Mouse (Mus musculus) spleen, adult 12 weeks (tissue): ENCODE measurements at regions not wholly inside any gene's neighbourhood (a gene's known extent, or its start where the extent isn't known, plus 50 kb on each side); places are given as distances from the start of the nearest gene placed in this dataset.
"Not testable (repeated sequence)": the region's sequence is repeated elsewhere in the genome, so short reads cannot be mapped to it uniquely, and the experiment has no call there.

Experiments
- DNase-seq: peaks from one replicate; pipeline ENCODE4 v3.0.0; 2022; ENCODE audit warnings: low spot score

DNA sequence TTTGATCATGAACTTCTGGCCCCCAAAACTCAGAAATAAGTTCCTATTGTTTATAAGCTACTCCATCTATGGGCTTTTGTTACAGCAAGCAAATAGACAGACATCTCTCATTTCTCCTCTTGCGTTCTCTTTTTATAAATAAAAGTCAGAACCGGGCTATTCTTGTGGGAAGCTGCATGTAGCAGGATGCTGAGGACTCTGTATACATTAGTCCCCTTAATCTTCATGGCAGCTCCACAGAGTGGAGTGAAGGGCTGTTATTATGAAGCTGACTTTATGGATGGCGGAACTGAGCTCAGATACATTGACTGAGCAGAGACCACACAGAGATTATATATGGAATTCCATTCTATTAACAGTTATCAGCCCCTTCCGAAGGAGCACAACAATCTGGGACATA, 162.1 kb upstream of the Zfp637 start:
- no peak for DNase-seq

DNA sequence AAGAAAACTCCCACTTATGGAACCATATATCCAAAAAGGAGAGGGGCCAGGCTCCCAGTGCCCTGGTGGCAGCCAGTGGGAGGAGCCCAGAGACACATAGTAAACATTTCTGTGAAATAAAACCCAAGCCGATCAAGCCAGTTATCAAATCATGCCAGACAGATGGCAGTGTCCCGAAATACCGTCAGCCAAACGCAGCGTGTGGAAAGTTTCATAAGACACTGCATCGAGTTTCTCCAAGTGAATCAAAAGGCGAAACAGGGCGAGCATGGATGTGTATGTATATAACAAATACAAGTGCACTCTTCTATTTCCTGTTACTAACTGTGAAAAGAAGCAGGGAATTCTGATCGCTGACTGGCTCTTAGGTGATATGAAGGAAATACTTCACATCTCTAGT, 154.8 kb upstream of the Zfp637 start:
- DNase-seq, result no peak

- no peak for DNase-seq
These were observed 153.9 kb upstream of the Zfp637 start for GRCm38 (mm10) chr6:117687045-117687444.

DNA sequence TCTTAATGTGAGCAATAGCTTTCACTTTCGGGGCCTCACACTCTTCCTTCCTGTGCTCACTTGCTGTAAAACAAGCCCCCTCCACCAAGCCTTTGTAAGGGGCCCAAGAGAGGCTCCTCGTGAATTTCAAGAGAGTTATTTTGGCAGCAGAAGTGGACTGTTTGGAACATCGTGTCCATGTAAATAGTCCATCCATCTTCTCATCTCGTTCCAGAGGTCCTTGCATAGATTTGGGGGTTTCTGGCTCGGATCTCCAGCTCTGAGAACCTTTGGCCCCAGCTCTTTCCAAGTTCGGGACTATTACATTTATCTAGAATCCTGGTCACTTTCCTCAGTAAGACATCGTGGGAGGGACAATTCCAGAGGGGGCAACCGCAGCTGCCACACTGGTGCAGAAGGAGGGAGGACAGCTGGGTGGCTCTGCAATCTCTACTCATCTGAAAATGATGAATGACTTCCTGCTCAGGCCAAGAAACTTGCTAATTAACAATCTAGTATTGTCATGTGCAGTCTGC, 152.3 kb upstream of the Zfp637 start:
- DNase-seq, result no peak

- no peak for DNase-seq
These were observed 140.7 kb upstream of the Zfp637 start for GRCm38 (mm10) chr6:117700286-117700685.

DNA sequence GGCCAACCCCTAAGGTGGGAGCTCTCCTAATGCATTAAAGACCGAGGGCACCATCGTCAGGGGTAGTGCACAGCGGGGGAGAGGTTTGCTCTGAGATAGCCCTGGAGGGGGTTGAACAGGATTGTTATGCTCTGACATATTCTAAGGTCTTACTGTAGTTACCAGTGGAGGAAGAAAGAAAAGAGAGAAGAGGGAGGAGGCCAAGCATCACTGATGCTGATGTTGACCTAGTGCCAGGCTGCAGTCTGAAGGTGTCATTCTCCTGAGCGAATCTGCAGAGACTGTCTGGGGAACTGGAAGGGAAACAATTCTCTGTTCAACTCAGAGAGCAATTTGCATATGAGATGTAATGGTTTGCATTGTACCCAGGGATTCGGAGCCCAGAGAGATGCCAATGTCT, 139.4 kb upstream of the Zfp637 start:
- DNase-seq, result no peak

DNA sequence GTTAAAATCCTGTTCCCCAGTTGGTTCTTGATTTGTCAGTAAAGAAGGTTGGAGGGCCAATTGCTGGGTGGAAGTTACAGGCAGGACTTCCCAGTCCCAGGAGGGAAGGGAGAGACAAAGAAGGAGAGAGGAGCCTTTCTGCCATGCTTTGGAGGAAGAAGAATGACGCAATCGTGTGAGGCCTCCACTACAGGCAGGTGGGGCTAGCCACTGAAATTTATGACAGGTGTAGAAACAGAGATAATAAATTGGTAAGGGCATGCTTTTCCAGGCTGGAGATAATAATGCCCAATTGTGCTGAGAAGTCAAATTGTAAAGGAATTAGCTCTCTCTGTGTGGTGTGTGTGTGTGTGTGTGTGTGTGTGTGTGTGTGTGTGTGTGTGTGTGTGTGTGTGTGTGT, 135.0 kb upstream of the Zfp637 start:
- no peak for DNase-seq

GRCm38 (mm10) chr6:117709212-117709611, 131.8 kb upstream of the Zfp637 start:
- DNase-seq, result no peak

DNA sequence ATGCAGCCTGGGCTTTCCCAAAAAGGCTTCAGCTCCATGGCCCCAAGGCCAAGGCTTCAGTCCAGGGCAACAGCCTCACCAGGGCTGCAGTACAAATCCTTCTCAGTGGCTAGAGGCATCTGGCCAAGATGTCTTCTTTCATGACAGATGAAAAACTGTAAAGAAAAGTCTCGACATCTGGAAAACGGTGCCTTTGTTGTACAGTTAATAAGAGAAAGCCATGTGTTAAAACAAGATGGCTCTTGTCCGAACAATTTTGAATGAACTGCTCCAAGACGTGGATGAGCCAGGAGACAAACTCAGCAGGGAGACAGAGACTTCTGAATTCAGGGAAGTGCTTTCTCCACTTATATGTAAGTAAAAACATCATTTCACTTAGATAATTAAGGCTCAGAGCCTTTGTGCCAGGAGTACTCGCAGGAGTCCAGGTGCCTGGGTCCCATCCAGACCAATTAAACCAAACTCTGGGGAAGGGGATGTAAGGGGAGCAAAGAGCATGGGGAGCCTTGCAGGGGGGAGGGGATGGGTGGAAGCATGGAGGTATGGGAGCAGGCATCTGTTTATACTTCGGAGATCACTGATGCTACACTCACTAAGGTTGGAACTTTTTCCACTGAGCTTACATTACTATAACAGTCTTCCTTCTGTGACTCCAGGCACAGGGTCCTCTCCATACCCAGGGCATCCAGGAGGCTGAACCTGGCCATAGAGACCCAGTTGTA, 125.8 kb upstream of the Zfp637 start:
- no peak for DNase-seq

DNA sequence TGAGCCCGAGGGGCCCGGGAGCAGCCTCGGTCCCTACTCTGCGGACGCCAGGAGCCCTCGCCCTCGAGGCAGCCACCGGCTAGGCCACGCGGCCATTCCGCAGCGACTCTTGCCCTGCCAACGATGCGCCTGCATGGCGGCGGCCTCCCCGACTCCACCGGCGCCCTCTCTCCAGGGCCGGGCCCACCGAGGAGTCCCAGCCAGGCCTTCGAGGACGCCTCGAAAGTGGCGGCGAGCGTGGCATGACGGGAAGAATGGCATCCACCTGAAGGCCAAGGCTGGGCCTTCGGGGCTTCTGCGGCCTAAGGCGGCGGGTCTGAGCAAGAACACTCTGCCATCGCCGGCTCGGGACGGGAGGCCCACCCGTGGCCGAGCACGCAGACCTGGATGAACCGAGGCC, 124.6 kb upstream of the Zfp637 start:
- DNase-seq, result not testable (repeated sequence)

DNA sequence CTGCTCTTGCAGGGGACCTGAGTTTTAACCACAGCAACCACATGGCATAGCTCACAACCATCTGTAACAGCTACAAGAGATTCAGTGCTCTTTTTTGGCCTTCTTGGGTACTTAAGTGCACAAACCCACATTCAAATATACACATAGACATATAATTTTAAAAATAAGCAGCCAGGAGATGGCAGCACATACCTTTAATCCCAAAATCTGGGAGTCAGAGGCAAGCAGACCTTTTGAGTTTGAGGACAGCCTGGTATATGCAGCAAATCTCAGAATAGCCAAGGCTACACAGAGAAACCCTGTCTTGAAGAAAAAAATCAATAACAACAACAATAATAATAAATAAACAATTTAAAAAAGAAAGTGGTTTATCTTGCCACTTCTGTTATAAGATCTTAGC, 88.6 kb upstream of the Zfp637 start:
- not testable (repeated sequence) for DNase-seq

- not testable (repeated sequence) for DNase-seq
These were observed 85.3 kb upstream of the Zfp637 start for GRCm38 (mm10) chr6:117755682-117756081.

- no peak for DNase-seq
These were observed 84.8 kb upstream of the Zfp637 start for GRCm38 (mm10) chr6:117756176-117756575.

DNA sequence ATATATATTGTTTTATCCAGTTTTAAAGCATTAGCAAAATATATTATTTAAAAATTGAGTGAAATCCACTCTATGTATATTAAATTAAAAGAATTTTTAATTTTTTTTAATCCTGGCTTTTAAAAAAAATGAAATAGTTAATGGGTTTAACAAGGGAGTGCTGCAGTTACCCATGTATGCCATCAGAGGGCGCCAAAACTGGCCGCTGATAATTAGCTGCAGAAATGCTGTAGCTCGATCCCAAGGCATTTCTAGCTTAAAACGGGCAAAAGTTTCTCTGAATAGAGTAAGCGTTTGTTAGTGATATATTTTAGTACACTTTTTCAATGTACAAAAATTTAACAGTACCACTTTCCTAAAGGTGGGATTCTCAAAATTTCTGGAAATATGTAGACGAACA, 82.5 kb upstream of the Zfp637 start:
- not testable (repeated sequence) for DNase-seq

DNA sequence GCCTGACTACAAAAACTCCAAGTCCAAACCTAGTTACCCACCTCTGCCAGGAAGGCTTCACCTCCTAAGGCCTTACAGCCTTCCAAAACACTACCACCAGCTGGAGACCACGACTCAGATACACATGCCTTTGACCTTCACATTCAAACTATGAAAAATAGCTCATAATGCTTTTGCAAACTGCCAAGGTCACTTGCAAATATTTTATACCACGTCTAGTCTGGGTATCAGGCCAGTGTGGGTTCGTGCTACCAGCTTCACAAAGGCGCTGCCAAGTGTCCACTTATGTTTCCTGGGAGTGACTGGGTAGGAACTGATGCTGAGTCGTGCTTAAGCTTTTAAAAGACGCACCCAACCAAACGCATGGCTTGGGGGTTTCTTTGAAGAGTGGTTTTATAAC, 69.5 kb upstream of the Zfp637 start:
- no peak for DNase-seq

GRCm38 (mm10) chr6:117772396-117772795, 68.6 kb upstream of the Zfp637 start:
- no peak for DNase-seq

- DNase-seq, result no peak
These were observed 65.5 kb upstream of the Zfp637 start for GRCm38 (mm10) chr6:117775304-117776050.

DNA sequence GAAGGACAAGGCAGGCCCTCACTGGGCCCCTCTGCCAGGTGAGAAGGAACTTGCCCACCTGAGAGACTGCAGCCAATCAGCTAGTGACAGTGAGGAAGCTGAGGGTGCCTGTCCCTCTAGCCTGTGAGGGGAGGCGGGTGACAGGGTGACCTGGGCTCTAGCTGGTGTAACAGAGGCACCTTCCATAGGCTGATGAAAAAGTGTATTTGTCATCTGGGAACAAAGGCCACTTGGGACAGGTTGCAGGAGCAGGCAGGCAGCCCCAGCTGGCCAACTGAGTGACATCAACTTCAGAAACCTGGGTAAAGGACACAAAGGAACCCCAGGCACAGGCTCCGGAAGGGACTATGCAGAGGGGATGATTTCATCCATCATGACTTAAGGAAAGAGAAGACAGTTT, 63.0 kb upstream of the Zfp637 start:
- no peak for DNase-seq

DNA sequence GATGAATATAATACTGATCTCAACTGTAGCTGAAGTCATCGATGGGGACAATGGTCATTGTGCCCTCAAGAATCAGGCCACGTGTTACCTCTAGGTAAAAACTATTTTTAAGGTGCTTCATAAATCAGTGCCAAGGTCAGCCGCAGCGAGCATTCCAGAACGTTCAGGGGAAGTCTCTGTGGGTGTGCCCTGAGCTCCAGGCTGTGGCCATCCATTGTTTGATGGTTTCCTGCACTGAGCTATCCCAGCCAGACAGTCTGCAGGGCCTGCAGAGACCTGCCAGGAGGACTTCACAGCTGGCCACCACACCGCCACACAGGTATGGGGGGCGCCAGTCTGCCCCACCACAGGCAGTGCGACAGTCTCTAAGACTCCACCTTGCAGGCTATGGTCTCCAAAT, 62.5 kb upstream of the Zfp637 start:
- DNase-seq, result no peak

DNA sequence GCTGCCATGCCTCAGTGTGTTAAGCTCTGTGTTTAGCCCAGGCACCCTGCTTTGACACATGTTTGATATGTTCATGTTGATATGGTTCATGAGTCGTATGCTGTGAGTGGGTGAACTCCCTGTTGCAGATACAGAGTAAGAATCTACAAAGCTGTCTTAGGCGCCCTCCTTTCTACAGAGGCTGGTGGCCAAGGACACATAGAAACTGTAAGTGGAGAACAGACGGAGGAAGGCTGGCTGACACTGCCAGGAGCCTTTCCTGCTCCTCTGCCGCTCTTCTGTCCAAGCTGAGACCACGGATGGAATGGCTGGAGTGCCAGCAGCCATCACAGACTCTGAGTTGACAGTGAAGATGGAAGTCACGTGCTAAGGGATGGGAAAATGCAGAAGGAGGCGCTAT, 62.0 kb upstream of the Zfp637 start:
- no peak for DNase-seq

DNA sequence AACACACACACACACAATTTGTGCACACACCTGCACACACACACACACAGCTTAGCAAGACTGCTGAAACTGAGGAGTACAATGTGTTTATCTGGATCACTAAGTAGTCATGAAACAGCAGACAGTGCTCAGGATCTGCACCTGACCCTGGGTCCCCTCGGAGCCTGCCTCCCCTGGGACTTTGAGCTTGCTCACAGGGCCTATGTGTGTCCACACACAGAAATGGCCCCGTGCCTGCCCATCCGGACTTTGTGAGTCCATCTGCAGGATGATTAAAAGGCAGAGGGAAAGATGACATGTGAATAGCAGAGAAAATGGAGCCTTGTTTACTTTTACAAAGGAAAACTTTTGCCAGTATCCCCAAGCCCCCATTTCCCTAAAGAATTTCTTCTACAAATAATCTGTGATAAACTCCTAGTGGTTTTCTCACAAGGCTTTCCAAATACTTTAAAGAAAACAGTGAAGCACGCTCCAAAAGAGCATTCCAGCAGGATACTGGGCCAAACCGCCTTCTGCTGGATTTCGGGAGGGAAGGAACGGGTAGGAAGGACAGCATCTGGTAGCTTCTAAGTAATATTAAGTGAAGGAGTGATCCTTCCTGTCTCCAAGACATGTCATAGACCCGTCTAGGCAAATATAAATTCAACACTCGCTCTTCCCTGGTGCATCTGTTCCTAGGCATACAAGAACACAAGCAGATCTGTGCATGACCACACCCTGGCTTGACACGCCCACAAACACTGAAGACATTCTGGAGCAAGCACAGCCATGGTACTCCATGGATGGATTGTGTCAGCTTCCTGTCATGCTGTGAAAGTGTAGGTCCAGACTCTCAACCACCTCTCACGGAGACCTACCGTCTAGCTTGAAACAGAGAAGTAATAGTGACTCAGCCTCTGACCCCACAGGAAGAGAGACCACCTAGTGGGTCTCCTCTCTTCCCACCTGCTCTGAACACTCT, 52.1 kb upstream of the Zfp637 start:
- no peak for DNase-seq

- DNase-seq, result no peak
These were observed 50.4 kb upstream of the Zfp637 start for GRCm38 (mm10) chr6:117790581-117790980.
